Mouse (Mus musculus) MEL (cell line): Measurements from ENCODE around the gene Hlcs.

ENCODE experiments used
- CHD2 ChIP-seq: IDR thresholded peaks from 2 replicates; pipeline ENCODE4 v1.6.1; 2011; ENCODE audit warnings: low read length, improper control_type of control experiment
- CTCF ChIP-seq, 3 experiments: IDR thresholded peaks in 2 of 3; conservative IDR thresholded peaks in 1 of 3; 2 replicates each; pipeline ENCODE4 v1.5.1; 2011 to 2012; ENCODE audit warnings: low read length in 3 of 3, low read depth in 2 of 3, mild to moderate bottlenecking in 2 of 3, improper control_type of control experiment in 1 of 3, inconsistent platforms in 1 of 3, mixed read lengths in 1 of 3, moderate library complexity in 1 of 3; ENCODE audit not compliant: control insufficient read depth in 1 of 3, insufficient read depth in 1 of 3, poor library complexity in 1 of 3, severe bottlenecking in 1 of 3
- ELF1 ChIP-seq: IDR thresholded peaks from 2 replicates; pipeline ENCODE4 v1.6.1; 2014; ENCODE audit warnings: low read depth, mild to moderate bottlenecking, inconsistent platforms, low read length, improper control_type of control experiment, moderate library complexity
- EP300 ChIP-seq, 2 experiments: IDR thresholded peaks; 2 replicates each; pipeline ENCODE4 v1.6.1; 2011; ENCODE audit warnings: improper control_type of control experiment in 2 of 2, low read length in 2 of 2, low read depth in 1 of 2, mild to moderate bottlenecking in 1 of 2
- MXI1 ChIP-seq: IDR thresholded peaks from 2 replicates; pipeline ENCODE4 v1.6.1; 2011; ENCODE audit warnings: mild to moderate bottlenecking, low read depth, low read length, improper control_type of control experiment
- NELFE ChIP-seq: IDR thresholded peaks from 2 replicates; pipeline ENCODE4 v1.6.1; 2011; ENCODE audit warnings: low read depth, low read length, improper control_type of control experiment
- POLR2A ChIP-seq, 2 experiments: IDR thresholded peaks; 2 replicates each; pipeline ENCODE4 v1.6.1; 2011 to 2012; ENCODE audit warnings: low read length in 2 of 2, mild to moderate bottlenecking in 2 of 2, control low read depth in 1 of 2, improper control_type of control experiment in 1 of 2, low read depth in 1 of 2, moderate library complexity in 1 of 2; ENCODE audit not compliant: control insufficient read depth in 1 of 2, insufficient read depth in 1 of 2, poor library complexity in 1 of 2
- SIN3A ChIP-seq: IDR thresholded peaks from 2 replicates; pipeline ENCODE4 v1.6.1; 2012; ENCODE audit warnings: low read length, improper control_type of control experiment, inconsistent platforms
- USF1 ChIP-seq: IDR thresholded peaks from 2 replicates; pipeline ENCODE4 v1.6.1; 2014; ENCODE audit warnings: low read depth, mild to moderate bottlenecking, inconsistent platforms, low read length, improper control_type of control experiment, moderate library complexity

- TF ChIP-seq NELFE (no peak), SIN3A (no peak), POLR2A (IDR thresholded peaks at IDR 0.05; ENCODE audit: control insufficient read depth in 1 of 2, insufficient read depth in 1 of 2, low read depth in 1 of 2, low read length in 2 of 2, poor library complexity in 1 of 2) (no peak), MXI1 (peak; percentile 43; the same call in 1 of the 2 replicates), USF1 (no peak), CTCF (IDR thresholded peaks at IDR 0.05 in 2 of 3, conservative IDR thresholded peaks at IDR 0.05 in 1 of 3; ENCODE audit: control insufficient read depth in 1 of 3, insufficient read depth in 1 of 3, low read depth in 2 of 3, low read length in 3 of 3, poor library complexity in 1 of 3, severe bottlenecking in 1 of 3) (peak; percentile 90 to 99 (median 95)), CHD2 (no peak), ELF1 (peak; percentile 86), EP300 (IDR thresholded peaks at IDR 0.05; ENCODE audit: low read depth in 1 of 2, low read length in 2 of 2) (no peak)
Measured at GRCm38 (mm10) chr16:94258366-94259310, 54.7 kb downstream of the Hlcs start.
